Mouse (Mus musculus) layer of hippocampus, adult 18-20 months (tissue): ENCODE results near the gene Ifit3. TPM values are rescaled to one million over a fixed set of nuclear protein-coding genes. Genes with fewer than 3 reads are reported as not detected.
"Not testable (repeated sequence)": the region's sequence is repeated elsewhere in the genome, so short reads cannot be mapped to it uniquely, and the experiment has no call there.

ENCODE experiments used
- DNase-seq, 2 experiments: peaks; one replicate each; pipeline ENCODE4 v3.0.0; 2022; ENCODE audit warnings: low spot score in 2 of 2
- total RNA-seq, 2 experiments: library from RNA; stranded (reverse); gene quantifications; 2 replicates each; pipeline ENCODE4 v1.2.3; 2021

Gene Ifit3
- total RNA-seq, 2 experiments from 2014 or later, result 3.0 to 4.6 TPM

DNA sequence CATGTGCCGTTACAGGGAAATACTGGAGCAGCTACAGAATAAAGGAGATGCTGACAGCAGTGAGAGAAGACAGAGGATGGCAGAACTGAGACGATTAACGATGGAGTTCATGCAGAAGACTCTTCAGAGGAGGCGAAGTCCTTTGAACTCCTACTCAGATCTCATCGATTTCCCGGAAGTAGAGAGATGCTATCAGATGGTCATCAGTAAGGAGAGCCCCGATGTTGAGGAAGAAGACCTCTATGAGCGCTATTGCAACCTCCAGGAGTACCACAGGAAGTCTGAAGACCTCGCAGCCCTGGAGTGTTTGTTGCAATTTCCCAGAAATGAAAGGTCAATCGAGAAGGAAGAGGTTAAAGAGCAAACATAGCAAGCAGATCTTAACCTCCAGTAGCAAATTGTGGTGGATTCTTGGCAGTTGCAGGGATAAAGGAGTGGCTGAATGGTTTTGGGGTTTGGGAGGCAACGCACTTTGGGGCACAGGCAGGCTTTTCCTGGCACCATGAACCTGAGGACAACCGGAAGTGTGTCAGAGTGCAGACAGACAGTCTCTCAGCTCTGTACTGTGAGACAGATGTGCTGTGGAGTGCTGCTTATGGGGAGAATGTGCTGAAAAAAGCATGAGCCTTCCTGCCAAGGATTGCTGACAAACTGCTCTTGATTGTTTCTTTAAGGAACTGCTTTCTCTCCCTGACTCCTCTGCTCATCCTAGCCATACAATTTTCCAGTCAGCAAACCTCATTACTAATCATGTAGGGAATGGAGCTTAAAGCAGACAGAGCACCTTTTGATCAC lies 4.8 kb downstream of the Ifit3 start:
- not testable (repeated sequence) for DNase-seq

GRCm38 (mm10) chr19:34588959-34589358 lies 5.6 kb downstream of the Ifit3 start:
- DNase-seq, result no peak

GRCm38 (mm10) chr19:34593456-34593855 lies 10.1 kb downstream of the Ifit3 start:
- DNase-seq, result no peak

DNA sequence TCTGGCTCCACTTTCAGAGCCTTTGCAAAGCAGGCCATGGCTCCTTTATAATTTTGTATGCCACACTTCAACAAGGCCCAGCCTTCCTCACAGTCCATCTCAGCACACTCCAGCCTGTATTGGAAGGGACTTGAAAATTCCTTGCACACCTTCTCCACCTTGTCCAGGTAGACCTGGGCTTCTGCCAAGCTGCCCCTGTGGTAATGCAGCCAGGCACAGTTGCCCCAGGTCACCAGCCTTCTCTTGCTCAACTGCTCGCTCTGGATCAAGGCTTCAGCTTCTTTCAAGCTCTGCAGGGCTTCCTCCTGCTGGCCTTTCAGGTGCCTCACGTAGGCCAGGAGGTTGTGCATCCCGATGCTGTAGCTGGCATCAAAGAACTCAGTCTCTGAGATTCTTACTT lies 11.2 kb downstream of the Ifit3 start:
- not testable (repeated sequence) for DNase-seq

DNA sequence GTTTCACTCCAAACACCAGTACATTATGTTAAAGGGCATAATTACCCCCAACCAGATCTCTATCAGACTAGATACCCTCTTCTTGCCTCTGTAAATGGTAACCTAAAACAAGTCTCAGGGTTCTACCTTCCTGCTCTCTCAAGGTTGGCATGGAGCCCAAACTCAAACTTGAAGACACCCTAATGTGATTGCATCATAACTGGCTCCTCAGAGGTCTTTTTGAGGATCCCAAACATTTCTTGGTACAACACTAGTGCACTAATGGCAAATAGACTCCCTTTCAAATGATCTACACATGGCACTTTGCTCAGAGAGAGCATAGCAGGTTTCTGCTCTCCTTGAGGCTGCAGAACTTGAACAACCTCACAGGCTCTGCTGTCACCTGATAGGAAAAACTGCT lies 13.5 kb downstream of the Ifit3 start:
- DNase-seq, result no peak

DNA sequence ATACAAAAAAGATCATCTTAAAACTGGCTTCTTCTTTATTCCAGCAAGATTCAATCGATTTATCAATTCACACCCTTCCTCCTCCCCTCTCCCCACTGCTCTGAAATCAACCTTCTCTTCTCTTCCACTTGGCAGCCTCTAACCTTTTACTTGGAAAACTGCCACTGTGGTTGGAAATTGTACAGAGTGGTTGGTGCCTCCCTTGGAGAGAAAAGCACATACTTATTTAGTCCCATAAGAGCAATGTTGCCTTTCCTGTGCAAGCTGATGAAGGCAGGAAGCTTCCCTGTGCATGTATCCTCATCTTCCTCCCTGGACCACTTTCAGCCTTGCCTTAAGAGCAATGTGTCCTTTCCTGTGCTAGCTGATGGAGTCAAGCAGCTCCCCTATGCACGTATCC lies 15.0 kb downstream of the Ifit3 start:
- DNase-seq, result peak; percentile 42 to 82

- DNase-seq, result not testable (repeated sequence)
These were observed 15.9 kb downstream of the Ifit3 start for GRCm38 (mm10) chr19:34599250-34599649.

DNA sequence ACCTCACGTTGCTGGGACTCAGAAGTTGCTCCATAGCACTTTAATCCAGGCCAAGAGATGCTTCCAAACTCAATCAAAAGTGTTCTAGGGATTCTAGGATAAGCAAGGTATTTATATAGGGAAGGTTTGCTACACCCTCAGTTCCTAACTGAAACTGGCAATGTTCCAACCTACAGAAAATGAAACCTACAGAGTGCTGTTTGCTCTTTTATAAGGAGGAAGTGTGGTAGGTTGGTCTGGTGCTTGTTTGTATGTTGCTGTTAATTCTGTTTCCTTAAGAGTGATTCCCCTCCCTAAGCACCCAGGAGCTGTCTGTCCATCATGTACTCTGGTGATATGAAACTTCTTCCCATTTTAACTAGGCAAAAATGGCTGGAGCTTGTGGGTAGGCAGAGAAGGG lies 18.6 kb downstream of the Ifit3 start, which contains the start of gene Ifit1bl1:
Gene Ifit1bl1 (minus strand): TSS at position 69 of the 400 bp plus-strand sequence.
- DNase-seq, result not testable (repeated sequence)

DNA sequence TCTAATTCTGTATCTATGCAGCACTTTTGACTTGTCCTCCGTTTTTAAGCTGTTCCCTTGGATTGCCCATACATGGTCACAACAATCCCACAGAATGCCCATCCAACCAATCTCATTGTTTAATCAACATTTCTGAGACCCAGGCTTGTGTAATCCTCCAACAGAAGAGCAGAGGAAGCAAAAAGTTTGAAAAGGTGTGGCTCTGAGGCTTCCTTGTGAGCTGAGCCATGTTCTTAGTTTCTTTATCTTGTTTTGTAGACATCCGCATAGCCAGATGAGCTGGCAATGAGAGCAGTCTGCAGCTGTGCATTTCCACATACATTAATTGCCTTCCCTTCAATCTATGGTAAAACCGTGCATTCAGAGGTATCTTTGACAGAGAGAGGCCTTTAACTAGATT lies 22.1 kb downstream of the Ifit3 start:
- DNase-seq, result no peak

GRCm38 (mm10) chr19:34607237-34608051 lies 24.1 kb downstream of the Ifit3 start, which contains the start of gene Ifit3b:
TSS of gene Ifit3b (plus strand) at chr19:34607970.
- DNase-seq, result not testable (repeated sequence)

DNA sequence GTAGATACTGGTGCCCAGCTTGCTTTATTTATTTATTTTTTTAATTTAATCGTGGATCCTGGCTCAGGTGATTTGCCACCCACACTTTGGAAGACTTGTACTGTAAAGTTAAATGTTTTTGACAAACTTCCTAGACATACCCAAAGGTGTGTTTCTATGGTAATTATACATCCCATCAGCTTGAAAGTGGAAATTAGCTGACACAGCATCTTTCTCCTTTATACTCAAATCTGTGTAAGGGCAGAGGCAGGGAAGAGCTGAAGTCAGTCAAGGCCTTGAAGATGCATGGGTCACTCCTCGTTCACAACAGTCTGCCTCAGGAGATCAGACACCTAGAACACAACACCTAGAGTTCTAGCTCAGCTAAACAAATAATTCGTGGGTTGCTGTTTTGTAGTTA lies 26.8 kb downstream of the Ifit3 start:
- DNase-seq, result not testable (repeated sequence)

DNA sequence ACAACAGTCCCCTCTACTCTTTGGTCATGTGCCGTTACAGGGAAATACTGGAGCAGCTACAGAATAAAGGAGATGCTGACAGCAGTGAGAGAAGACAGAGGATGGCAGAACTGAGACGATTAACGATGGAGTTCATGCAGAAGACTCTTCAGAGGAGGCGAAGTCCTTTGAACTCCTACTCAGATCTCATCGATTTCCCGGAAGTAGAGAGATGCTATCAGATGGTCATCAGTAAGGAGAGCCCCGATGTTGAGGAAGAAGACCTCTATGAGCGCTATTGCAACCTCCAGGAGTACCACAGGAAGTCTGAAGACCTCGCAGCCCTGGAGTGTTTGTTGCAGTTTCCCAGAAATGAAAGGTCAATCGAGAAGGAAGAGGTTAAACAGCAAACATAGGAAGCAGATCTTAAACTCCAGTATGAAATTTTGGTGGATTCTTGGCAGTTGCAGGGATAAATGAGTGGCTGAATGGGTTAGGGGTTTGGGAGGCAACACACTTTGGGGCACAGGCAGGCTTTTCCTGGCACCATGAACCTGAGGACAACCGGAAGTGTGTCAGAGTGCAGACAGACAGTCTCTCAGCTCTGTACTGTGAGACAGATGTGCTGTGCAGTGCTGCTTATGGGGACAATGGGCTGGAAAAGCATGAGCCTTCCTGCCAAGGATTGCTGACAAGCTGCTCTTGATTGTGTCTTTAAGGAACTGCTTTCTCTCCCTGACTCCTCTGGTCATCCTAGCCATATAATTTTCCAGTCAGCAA lies 29.1 kb downstream of the Ifit3 start:
- not testable (repeated sequence) for DNase-seq

GRCm38 (mm10) chr19:34620871-34621270 lies 37.5 kb downstream of the Ifit3 start:
- no peak for DNase-seq

DNA sequence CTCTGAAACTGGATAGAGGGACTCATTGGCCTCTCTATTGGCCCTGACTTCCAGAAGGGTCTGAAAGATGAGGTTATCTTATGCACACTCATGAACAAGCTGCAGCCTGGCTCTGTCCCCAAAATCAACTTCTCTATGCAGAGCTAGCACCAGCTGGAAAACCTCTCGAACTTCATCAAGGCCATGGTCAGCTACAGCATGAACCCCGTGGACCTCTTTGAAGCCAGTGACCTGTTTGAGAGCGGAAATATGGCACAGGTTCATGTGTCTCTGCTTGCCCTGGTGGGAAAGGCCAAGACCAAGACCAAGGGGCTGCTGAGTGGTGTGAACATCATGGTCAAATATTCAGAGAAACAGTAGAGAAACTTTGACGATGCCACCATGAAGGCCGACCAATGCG lies 40.5 kb downstream of the Ifit3 start:
- DNase-seq, result no peak

DNA sequence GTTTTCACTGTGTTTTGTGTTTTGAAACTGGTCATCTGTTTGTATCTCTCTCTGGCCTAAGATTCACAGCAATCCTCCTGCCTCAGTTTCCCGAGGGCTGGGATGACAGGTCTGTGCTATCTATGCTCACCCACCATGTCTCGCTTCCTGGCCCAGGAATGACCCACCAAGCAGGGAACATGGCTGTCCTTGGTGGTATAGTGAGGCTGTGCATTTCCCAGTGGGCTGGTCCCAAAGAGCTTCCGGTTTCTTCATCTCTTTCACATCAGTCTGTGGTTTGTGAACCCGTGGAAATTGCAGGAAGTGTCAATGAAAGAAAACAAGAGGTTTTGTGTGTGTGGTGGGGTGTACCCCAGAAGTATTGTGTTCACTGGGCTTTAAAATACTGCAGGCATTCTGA lies 41.3 kb downstream of the Ifit3 start:
- DNase-seq, result no peak

DNA sequence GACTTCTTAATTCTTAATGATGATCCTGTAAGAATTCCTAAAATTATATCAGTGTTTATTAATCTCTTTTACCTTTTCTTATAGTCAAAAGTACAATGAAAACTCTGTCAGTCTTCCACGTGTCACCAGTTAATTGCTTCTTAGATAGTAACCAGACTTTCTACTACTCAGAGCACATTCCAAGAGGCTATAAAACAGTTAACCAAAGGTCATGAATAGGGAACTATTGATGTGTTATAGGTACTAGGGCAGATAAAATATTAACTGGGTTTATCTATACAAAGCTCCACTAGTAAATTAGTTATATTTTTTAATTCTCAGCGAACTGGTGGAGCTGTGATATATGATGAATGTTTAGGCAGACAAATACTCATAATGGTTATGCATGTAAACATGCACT lies 44.2 kb downstream of the Ifit3 start:
- no peak for DNase-seq

DNA sequence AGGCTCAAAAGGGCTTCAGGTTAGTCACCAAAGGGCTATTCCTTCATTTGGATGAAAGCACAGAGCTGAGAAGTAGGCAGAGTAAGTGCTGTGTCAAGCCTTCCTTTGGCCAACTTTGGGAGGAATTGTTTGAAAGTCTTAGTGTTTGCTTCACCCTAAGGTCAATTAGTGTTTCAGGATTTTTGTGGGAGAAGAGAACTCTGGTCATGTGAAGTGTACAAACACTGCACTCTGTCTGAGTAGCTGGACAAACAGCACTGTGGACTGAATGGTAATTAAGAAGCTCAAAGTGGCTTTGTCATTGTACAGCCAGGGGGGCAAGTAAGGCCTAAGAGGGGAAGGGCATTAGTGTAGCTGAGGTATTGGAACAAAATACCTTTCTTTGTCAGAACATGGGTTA lies 48.2 kb downstream of the Ifit3 start:
- DNase-seq, result no peak

- no peak for DNase-seq
These were observed 50.2 kb downstream of the Ifit3 start for GRCm38 (mm10) chr19:34633484-34633883.

DNA sequence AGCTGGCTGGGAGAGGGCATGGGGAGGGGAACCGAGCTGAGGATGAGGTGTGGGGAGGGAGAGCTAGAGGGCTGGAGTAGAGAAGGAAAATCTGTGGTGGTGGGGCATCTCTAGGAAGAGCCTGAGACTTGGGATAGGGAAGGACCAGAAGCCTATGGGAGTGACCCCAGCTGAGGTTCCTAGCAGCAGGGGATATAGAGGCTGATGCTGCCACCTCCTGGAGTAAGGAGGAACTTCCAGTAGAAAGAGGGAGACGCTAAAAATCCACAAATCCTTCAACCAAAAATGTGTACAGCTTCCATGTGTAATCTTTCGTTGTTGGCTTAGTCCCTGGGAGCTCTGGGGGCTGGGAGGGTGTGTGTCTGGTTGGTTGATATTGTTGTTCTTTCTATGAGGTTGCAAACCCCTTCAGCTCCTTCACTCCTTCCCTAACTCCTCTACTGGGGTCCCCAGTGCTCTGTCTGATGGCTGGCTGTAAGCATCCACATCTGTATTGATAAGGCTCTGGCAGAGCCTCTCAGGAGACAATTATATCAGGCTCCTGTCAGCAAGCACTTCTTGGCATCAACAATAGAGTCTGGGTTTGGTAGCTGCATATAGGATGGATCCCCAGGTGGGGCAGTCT lies 53.7 kb downstream of the Ifit3 start:
- DNase-seq, result peak; percentile 26 to 77
